Mouse (Mus musculus): ENCODE data around the gene Dnah7c.
A peak's percentile ranks its signal among the peaks of the same experiment; 100 is the strongest.
"Not testable (repeated sequence)": the region's sequence is repeated elsewhere in the genome, so short reads cannot be mapped to it uniquely, and the experiment has no call there.

Gene Dnah7c

DNA sequence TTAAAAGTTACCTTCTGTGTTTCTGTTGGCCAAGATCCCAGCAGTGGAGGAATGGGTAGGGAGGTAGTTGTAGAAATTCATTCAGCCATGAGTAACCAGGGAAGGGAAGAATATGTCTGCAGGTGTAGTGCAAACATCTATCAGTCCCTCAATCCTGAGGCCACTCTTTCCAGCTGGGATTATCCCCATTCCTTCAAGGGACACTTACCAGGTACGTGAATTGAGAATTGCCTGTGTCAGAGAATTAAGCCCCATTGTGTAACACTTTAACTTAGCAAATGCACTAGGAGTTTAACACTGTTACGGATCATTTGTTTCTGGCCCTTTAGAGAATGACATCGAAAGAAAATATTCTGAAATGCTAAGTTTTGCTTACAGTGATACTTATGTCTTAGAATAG, 304.3 kb downstream of the Dnah7c start:
- not testable (repeated sequence) for DNase-seq (ENCODE audit: low spot score in 2 of 2)

GRCm38 (mm10) chr1:46733405-46734106, 308.2 kb downstream of the Dnah7c start:
- not testable (repeated sequence) for DNase-seq (ENCODE audit: low spot score in 2 of 2)

- DNase-seq (ENCODE audit: low spot score in 2 of 2) = not testable (repeated sequence)
These were observed 309.1 kb downstream of the Dnah7c start for GRCm38 (mm10) chr1:46734455-46734854.

GRCm38 (mm10) chr1:46764600-46764999, 339.2 kb downstream of the Dnah7c start:
- not testable (repeated sequence) for DNase-seq (ENCODE audit: low spot score in 2 of 2)

GRCm38 (mm10) chr1:46769318-46769717, 343.9 kb downstream of the Dnah7c start:
- DNase-seq (ENCODE audit: low spot score in 2 of 2) = not testable (repeated sequence)

- not testable (repeated sequence) for DNase-seq (ENCODE audit: low spot score in 2 of 2)
These were observed 344.8 kb downstream of the Dnah7c start for GRCm38 (mm10) chr1:46770077-46770695.

GRCm38 (mm10) chr1:46782227-46782626, 356.8 kb downstream of the Dnah7c start:
- not testable (repeated sequence) for DNase-seq (ENCODE audit: low spot score in 2 of 2)

- DNase-seq (ENCODE audit: low spot score in 2 of 2) = no peak
These were observed 379.7 kb downstream of the Dnah7c start for GRCm38 (mm10) chr1:46805074-46805473.

DNA sequence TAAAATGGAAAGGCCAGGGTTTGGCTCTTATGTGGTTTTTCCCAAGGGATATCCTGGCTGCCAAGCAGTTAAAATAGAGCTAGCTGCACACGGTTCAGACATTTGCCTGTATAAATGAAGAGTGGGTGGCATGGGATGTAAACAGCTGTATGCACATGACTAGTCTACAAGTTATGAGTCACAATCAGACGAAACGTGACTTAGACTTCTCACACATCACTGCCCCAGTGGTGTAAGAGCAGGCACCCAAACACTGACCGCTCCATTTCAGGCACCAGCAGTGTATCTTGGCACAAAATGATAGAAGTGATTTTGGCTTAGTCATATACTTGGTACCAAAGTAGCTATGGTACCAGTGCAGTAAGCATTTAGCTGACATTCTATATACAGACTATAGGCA, 383.2 kb downstream of the Dnah7c start:
- DNase-seq (ENCODE audit: low spot score in 2 of 2) = not testable (repeated sequence)

DNA sequence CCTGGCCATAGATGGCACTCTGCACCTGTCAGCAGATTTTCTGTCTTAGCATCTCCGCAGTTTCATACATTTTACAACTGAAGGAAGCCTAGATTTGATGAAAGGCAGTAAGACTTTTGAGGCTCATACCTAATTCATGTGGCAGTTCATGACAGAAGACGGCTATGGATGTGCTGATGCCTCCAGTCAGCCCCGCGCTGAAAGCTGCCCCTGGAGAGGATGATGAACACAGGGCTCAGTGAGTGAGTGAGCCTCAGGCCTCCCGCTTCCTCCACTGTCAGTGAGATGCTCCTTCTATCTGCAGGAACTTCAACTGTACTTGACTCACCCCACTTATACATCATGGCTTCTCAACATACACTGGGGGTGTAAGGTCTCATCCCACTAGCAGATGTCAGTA, 392.5 kb downstream of the Dnah7c start:
- DNase-seq (ENCODE audit: low spot score in 2 of 2) = no peak

DNA sequence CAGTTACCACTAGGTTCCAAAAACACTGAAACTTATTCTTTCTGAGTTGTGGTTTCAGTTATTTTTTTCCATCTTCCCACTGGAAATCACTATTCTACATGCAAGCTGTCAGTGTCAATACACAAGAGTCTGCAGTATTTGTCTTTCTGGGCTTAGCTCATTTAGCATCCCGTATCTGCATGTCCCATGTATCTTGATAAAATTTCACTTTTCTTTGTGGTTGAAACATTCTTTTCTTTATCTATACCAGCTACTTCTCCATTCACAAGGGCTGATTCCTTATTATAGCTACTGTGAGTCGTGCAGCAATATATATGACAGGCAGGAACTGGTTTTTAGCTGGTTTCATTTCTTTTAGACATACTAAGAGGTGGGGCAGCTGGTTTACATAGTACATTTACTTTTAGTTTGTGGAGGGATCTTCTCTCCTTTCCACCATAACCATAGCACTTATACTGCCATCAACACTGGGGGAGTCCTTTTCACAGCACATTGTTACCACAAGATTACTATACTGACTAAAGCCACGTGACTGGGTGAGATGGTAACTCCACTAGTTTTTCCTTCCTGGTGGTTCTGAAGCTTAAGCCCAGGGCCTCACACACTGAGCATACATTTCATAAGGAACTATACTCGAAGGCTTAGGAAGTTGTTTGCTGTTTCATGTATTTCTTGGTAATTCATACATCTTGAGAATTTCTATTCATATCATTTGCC, 397.0 kb downstream of the Dnah7c start:
- no peak for DNase-seq (ENCODE audit: low spot score in 2 of 2)

DNA sequence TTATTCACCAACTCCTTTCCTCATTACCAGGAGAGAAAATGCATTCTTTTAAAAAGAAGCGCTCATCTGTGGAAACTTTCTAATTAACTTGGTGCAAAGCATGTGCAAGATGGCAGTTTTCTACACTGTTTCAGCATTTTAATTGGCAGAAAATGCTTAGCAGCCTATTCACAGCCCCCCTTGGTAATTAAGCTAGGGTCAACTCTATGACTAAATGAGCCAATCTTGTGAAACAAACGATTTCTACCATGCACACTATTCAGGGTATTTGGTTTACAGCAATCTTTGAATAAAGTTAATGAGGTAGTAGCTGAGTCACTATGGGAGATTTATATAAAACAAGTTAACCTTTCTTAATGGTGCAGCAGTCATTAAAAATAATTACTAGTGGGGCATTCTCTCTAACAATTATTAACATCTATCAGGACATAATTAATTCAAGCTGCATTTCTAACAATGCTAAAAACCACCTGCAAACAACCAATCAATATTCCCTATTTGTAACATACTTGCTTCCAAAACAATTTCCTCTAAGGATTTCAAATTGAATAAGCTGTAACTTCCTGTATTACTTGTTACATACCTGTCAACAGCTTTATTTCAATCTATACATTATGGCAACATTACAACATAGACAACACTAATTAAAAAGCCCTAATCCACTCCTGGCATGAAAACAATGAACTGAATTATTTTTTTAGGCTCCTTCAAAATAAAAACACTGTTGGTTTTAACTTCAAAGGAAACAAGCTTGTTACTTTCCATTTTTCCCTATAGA, 404.9 kb downstream of the Dnah7c start:
- DNase-seq (ENCODE audit: low spot score in 2 of 2) = no peak

DNA sequence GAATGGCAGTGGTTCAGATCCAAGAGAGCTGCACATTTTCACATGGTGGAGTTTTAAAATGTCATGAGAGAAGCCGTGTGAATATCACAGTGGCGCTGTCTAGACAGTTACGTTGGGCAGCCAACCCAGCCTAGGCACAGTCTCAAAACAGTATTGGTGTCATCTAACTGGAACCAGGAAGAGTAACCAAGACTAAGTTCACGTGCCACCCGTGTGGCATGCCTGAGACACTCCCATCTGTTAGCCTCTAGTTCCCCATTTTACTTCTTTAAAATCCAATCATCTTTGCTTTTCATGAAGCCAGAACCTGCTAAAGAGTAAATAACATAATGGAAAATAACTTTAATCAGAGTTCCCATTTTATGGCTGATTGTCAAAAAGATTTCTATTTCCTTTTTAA, 406.5 kb downstream of the Dnah7c start:
- DNase-seq (ENCODE audit: low spot score in 2 of 2) = peak; percentile 45 to 55

GRCm38 (mm10) chr1:46843406-46843805, 418.0 kb downstream of the Dnah7c start:
- no peak for DNase-seq (ENCODE audit: low spot score in 2 of 2)

- DNase-seq (ENCODE audit: low spot score in 2 of 2) = no peak
These were observed 418.9 kb downstream of the Dnah7c start for GRCm38 (mm10) chr1:46844281-46844680.

GRCm38 (mm10) chr1:46845221-46845620, 419.8 kb downstream of the Dnah7c start:
- no peak for DNase-seq (ENCODE audit: low spot score in 2 of 2)

DNA sequence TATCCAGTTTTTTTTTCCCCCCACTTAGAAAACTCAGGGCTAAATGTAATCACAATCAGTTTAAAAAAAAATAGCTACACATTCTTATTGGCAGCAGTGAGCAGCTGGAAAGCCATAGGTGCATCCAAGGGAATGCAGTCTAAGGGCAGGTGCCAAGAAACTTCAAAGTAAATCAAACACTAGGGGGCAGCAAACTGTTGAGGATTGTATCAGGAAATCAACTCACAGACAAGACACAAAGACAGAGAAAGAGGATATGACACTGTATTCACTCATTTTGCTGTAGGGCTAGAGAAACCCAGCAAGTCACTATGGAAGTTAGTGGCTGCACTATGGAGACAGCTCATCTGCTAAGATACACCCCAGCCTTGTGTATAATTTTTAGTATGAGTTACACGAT, 424.4 kb downstream of the Dnah7c start:
- DNase-seq (ENCODE audit: low spot score in 2 of 2) = peak; percentile 67 to 78

DNA sequence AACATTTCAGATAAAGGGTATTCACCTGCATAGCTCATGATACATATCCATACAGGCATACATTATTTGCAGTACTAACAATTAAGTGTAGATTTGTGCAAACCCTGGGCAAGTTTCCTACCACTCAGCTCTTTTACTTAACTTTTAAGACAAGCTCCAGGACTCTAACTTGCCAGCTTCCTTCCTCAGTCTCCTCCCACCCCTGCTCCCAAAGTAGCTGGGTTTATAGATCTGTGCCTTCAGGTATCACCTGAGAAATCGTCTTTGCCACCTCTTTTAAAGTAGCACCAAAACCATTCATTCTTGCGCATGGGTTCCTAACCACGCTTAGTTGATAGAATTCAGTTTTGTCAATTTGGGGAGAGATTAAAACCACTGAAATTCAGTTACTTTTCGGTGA, 426.2 kb downstream of the Dnah7c start:
- DNase-seq (ENCODE audit: low spot score in 2 of 2) = no peak

- no peak for DNase-seq (ENCODE audit: low spot score in 2 of 2)
These were observed 426.8 kb downstream of the Dnah7c start for GRCm38 (mm10) chr1:46852216-46852599.

DNA sequence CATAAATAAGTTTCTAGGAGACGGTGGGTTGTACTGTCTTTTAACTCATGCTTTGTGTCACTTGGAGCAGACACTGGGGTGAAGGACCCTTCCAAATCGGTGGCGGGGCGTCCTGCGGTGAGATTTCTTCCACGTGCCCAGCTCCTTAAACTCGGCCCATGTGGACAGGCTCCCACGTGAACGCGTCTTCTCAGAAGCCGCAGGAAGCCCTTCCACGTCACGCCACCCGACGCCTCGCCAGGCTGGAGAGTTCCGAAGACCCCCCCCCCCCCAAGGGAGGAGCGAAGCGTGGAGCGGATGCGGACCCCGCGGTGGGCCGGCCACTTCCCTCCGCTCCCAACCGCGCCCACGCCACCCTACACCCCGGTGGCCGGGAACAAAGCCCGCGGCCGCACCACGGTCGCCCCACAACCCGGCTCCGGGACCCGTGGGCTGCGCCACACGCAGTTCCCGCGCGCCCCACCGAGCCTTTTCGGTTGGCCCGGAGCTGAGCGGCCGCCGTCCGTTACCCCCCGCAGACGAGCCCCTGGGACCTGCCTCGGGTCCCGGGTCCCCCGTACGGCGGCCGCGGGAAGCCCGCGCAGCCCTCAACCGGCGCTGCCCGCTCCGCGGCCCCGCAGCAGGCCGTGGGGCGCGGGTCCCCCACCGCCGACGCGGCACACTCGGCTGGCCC, 427.3 kb downstream of the Dnah7c start:
- DNase-seq (ENCODE audit: low spot score in 2 of 2) = peak; percentile 39 to 41

- peak; percentile 94 for DNase-seq (ENCODE audit: low spot score in 2 of 2)
These were observed 428.1 kb downstream of the Dnah7c start for GRCm38 (mm10) chr1:46853317-46854035.

Data from spleen, postnatal 36 days (tissue).